Mouse (Mus musculus) neural tube, embryonic 12.5 days (tissue): ENCODE measurements around the gene Thap4. TPM values are rescaled to one million over a fixed set of nuclear protein-coding genes. Genes with fewer than 3 reads are reported as not detected.

Experiments used
- ATAC-seq: fragments of 200-750 bp; cut with Nextera tagmentation; 2 replicates; pipeline ENCODE4 v1.8.0; 2017; ENCODE audit warnings: low read depth, mild to moderate bottlenecking, moderate TSS enrichment, moderate library complexity; ENCODE audit not compliant: low FRiP score
- H3K27ac ChIP-seq: fragments of 300-500 bp; sonication (generic); 2 replicates; pipeline ENCODE4 v1.5.1; 2016
- H3K27me3 ChIP-seq: fragments of 300-500 bp; sonication (generic); replicated peaks from 2 replicates; pipeline ENCODE4 v1.6.1; 2016; ENCODE audit warnings: mild to moderate bottlenecking
- H3K36me3 ChIP-seq: fragments of 300-500 bp; sonication (generic); 2 replicates; pipeline ENCODE4 v1.6.1; 2016; ENCODE audit warnings: mild to moderate bottlenecking
- H3K4me1 ChIP-seq: fragments of 300-500 bp; sonication (generic); 2 replicates; pipeline ENCODE4 v1.6.1; 2016
- H3K4me2 ChIP-seq: fragments of 300-500 bp; sonication (generic); replicated peaks from 2 replicates; pipeline ENCODE4 v1.6.1; 2016; ENCODE audit warnings: mild to moderate bottlenecking
- H3K4me3 ChIP-seq: fragments of 300-500 bp; sonication (generic); 2 replicates; pipeline ENCODE4 v1.5.1; 2016
- H3K9ac ChIP-seq: fragments of 300-500 bp; sonication (generic); 2 replicates; pipeline ENCODE4 v1.6.1; 2016; ENCODE audit warnings: mild to moderate bottlenecking
- H3K9me3 ChIP-seq: fragments of 300-500 bp; sonication (generic); 2 replicates; pipeline ENCODE4 v1.6.1; 2016; ENCODE audit warnings: mild to moderate bottlenecking
- WGBS: fragments of 180-500 bp; shearing (Covaris S2); methylation state at CpG from one replicate; pipeline ENCODE4 v1.1.7; 2016; 5-methylcytosine and 5-hydroxymethylcytosine counted together
- polyA plus RNA-seq: library from polyadenylated mRNA; unstranded; fragments of >200 nt; fragmentation: Nextera tagmentation; extraction: Ambion mirVana; gene quantifications from 2 replicates; pipeline ENCODE4 v1.2.1, GENCODE M21; 2016

The Thap4 gene
- 36.0 and 36.7 TPM in 2 replicates for polyA plus RNA-seq

DNA sequence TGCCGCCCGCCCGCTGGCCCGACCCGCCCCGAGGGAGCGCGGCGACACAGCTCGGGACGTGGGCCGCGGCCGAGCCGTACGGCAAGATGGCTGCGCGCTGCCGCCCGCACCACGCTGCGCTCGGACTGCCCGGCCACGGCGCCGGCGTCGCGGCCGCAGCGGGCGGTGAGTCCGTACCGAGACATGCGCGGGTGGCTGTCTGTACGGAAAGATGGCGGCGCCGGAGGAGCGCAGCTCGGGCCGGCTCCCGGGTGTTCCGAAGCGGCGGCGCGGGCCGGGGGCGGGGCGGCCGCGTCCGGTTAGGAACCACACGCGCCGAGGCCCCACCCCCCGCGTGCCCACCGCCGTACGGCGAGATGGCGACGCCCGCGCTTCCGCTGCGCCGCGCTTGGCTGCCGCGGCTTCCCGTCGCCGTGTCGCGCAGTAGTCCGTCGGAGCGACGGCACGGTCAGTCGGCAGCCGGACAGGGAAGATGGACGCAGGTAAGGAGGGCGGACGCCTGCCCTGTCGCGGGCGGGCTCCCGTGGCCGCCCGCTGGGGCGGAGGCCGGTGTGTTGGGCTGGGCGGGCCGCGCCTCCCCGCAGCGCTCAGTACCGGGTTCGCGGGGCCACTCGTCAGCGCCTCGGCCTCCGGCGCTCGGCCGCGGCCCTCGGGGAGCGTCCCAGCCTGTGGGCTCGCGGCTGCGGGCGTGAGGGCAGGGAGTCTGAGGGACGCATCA, at the start of gene Thap4:
Thap4 (minus strand) TSS at position 292 of the 718 bp plus-strand sequence.
- H3K27me3 ChIP-seq, result no peaks in the 10 kb centered on the region
- peak; percentile 91 for ATAC-seq
- under 1% methylated on average over 108 of the region's 121 CpGs for WGBS
- H3K9me3 ChIP-seq, result no peaks in the 10 kb centered on the region
- peak within 1 kb of the TSS; percentile 89 for H3K9ac ChIP-seq
- H3K27ac ChIP-seq, result peak within 1 kb of the TSS; percentile 82
- peak within 1 kb of the TSS; percentile 91 for H3K4me2 ChIP-seq
- H3K4me3 ChIP-seq, result peak within 1 kb of the TSS; percentile 95
- H3K4me1 ChIP-seq, result peaks cover 18% of the 10 kb centered on the region
- peaks cover 10% of the 10 kb centered on the region for H3K36me3 ChIP-seq

DNA sequence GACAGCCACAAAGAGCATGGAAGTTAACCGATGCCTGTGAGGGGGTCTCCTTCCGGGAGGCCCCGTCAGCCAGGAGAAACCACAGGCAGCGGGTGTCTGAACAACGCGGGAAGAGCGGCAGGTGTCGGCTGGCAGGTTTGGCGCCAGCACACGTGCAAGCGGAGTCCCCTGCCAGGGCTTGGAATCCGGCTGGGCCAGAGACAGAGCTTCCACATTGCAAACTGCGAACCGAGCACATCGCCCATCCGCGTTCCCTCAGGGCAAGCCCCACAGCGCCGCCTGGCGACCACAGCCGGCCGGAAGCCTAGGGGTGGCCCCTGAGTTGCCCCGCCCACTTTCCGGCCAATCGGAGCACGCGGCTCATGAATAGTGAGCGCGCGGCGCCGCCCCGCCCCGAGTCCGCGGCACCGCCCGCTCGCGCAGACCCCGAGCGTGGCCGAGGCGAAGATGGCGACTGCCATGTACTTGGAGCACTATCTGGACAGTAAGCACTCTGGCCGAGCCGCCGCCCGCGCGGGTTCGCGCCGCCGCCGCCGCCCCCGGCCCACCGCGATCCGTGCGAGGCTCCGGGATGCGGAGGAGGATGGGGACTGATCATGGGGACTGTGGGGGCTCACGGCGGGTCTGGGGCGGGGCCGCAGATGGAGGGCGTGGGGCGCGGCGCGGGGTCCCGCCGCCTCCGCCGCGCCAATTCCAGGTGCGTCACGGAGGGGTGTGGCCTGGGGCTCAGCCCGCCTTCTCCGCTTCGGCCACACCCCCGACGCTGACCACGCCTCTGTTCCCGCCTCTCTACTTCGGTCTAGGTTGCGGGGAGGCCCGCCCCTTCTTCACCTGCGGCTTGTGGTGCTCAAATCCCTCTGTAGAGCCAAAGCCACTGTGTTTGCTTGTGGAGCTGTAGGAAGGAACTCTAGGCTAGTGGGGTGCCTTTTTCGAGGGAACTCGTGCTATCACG, 49.2 kb upstream of the Thap4 start, which contains the start of gene Ing5:
Ing5 (plus strand) TSS at position 410 of the 952 bp plus-strand sequence.
- no peaks in the 10 kb centered on the region for H3K9me3 ChIP-seq
- H3K9ac ChIP-seq, result peak within 1 kb of the TSS; percentile 84
- no peaks in the 10 kb centered on the region for H3K27me3 ChIP-seq
- H3K4me1 ChIP-seq, result peaks cover 19% of the 10 kb centered on the region
- peak; percentile 97 for ATAC-seq
- H3K36me3 ChIP-seq, result peaks cover 34% of the 10 kb centered on the region
- peak within 1 kb of the TSS; percentile 83 for H3K4me3 ChIP-seq
- H3K4me2 ChIP-seq, result peak within 1 kb of the TSS; percentile 83
- under 1% methylated on average over 91 of the region's 94 CpGs for WGBS
- peak within 1 kb of the TSS; percentile 92 for H3K27ac ChIP-seq

DNA sequence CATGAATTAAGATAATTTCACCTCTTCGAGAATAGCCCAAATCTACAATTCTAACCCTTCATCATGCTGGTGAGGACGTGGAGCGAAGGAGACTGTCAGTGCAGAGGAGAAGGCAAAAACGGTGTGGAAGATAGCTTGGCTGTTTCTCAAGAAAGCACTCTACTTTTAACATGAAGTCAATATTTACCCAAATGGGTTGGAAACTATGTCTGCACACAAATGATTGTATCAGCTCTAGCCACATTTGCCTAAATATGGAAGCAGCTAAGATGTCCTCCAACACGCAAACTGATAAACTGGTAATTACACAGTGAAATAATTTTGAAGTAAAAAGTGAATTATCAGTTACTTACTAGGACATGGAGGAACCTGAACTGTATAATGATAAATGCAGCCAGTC, 48.1 kb upstream of the Thap4 start:
- H3K4me1 ChIP-seq, result peaks cover 19% of the 10 kb centered on the region
- H3K4me2 ChIP-seq, result peak overlapping the region; percentile 83
- H3K27ac ChIP-seq, result no peak overlapping the region
- H3K9me3 ChIP-seq, result no peaks in the 10 kb centered on the region
- H3K36me3 ChIP-seq, result peaks cover 30% of the 10 kb centered on the region
- WGBS, result 87% methylated on average over 5 of the region's 5 CpGs
- ATAC-seq, result no peak
- no peaks in the 10 kb centered on the region for H3K27me3 ChIP-seq
- no peak overlapping the region for H3K9ac ChIP-seq
- H3K4me3 ChIP-seq, result no peak overlapping the region

DNA sequence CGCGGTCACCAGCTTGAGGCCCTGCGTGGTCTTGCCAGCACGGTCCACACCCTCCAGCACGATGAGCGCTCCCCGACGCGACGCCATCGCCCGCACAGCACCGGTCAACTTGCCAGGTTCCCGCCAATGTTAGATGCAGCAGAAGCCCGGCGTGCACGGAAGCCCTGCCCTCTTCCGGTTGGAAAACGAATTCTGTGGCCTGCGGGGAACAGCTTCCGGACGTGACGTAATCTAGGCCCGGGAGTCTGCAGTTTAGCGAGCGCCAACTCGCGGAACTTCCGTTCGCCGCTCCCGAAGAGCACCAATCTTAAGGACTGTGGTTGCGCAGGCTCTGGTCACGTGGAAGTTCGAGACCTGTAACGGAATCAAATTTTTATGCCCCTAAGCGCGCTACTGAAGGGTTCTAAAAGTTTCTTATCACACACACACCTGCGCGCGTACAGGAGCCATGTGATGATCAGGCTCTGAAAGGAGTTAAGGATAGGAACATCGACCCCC, 47.1 kb upstream of the Thap4 start, which contains the start of gene Dtymk:
Dtymk (minus strand) TSS at position 194 of the 498 bp plus-strand sequence.
- under 1% methylated on average over 42 of the region's 42 CpGs for WGBS

DNA sequence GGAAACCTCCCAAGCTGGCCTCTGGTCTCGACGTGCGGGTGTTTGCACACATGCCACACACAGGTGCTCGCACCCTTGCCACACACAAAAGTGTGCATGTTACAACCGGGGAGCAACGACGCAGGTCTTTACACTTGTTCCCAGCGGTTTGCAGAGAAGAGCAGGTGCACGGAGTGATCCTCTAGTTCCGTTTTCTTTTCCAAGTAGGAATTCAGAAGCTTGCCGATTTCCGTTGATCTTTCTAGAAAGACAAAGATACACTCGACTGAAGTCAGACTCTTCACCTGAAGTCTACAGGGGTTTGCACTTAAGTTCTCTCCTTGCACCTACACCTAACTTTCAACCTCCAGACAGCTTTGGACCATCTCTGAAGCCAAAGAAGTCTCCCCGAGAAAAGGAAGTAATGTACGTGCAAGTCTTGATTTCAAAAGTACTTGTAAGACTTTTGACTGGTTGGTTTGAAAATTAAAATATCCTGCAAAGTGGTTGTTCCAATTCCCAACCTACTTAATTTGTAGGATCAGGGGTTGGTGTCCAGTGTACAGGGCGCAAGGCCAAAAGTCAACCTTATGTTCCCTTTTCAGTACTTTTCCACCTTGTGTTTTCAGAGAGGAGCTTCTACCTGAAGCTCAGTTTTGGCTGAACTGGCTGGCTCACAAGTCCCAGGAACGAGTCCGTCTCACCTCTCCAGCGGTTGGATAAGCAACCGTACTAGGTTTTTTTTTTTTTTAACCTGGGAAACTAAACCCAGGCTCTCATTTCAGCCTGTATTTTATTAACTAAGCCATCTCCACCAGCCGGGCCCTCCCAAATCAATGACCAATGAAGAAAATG, 46.2 kb upstream of the Thap4 start:
- no peaks in the 10 kb centered on the region for H3K27me3 ChIP-seq
- H3K4me3 ChIP-seq, result peak overlapping the region; percentile 61
- 78% methylated on average over 21 of the region's 21 CpGs for WGBS
- peaks cover 18% of the 10 kb centered on the region for H3K36me3 ChIP-seq
- H3K9me3 ChIP-seq, result no peaks in the 10 kb centered on the region
- peak overlapping the region; percentile 68 for H3K4me2 ChIP-seq
- no peak overlapping the region for H3K27ac ChIP-seq
- H3K4me1 ChIP-seq, result peaks cover 19% of the 10 kb centered on the region
- peak overlapping the region; percentile 67 for H3K9ac ChIP-seq
- ATAC-seq, result no peak

More for the DNA sequence above, 47.1 kb upstream of the Thap4 start, which contains the start of gene Dtymk:
- Histone ChIP-seq H3K4me1 (peaks cover 19% of the 10 kb centered on the region), H3K4me3 (peak within 1 kb of the TSS; percentile 61), H3K4me2 (peak within 1 kb of the TSS; percentile 83), H3K27me3 (no peaks in the 10 kb centered on the region), H3K36me3 (peaks cover 27% of the 10 kb centered on the region), H3K27ac (peak within 1 kb of the TSS; percentile 7; the same call in 1 of the 2 replicates), H3K9ac (peak within 1 kb of the TSS; percentile 67), H3K9me3 (no peaks in the 10 kb centered on the region)
- ATAC-seq, result peak; percentile 55

DNA sequence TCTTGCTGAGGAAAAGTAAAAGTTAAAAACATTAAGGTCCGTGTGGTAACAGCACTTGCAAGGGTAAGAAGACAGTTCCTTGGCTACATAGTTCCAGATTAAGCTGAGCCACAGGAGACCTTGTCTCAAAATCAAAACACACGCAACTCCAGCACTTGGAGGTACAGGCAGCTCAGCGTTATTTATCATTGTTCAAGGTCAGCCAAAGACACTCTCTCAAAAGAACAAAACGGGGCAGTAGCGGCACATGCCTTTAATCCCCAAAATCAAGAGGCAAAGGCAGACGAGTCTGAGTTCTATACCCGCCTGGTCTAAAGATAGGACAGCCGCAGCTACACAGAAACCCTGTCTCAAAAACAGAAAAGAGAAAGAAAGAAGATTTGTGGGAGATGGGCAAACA, 41.2 kb upstream of the Thap4 start:
- H3K4me2 ChIP-seq, result no peak overlapping the region
- H3K27me3 ChIP-seq, result no peaks in the 10 kb centered on the region
- no peak overlapping the region for H3K9ac ChIP-seq
- no peak overlapping the region for H3K4me3 ChIP-seq
- 89% methylated on average over 8 of the region's 8 CpGs for WGBS
- H3K36me3 ChIP-seq, result peaks cover 58% of the 10 kb centered on the region
- H3K9me3 ChIP-seq, result no peaks in the 10 kb centered on the region
- peaks cover 2% of the 10 kb centered on the region; the same call in 1 of the 2 replicates for H3K4me1 ChIP-seq
- no peak for ATAC-seq
- H3K27ac ChIP-seq, result no peak overlapping the region

DNA sequence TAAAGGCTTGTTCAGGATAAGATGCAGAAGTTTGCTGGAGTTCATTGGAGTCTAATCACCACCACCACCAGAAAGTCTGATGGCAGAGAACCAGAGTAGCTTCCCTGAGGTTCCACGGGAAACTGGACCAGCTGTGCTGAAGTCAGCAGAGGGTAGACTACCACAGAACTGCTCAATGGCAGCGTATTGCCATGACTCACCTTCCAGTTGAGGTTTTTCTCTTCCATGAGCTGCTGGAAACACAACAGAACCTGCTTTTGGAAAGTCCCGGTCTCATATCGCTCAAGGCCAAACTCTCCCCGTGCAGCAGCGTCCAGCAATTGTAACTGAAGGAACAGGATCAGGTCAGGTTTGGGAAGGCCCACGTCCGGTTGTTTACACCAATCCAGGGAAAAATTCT, 39.9 kb upstream of the Thap4 start:
- 95% methylated on average over 8 of the region's 8 CpGs for WGBS
- Histone ChIP-seq H3K27me3 (no peaks in the 10 kb centered on the region), H3K4me2 (no peak overlapping the region), H3K27ac (no peak overlapping the region), H3K36me3 (peaks cover 68% of the 10 kb centered on the region), H3K4me3 (no peak overlapping the region), H3K9ac (no peak overlapping the region), H3K4me1 (no peaks in the 10 kb centered on the region), H3K9me3 (no peaks in the 10 kb centered on the region)
- no peak for ATAC-seq

DNA sequence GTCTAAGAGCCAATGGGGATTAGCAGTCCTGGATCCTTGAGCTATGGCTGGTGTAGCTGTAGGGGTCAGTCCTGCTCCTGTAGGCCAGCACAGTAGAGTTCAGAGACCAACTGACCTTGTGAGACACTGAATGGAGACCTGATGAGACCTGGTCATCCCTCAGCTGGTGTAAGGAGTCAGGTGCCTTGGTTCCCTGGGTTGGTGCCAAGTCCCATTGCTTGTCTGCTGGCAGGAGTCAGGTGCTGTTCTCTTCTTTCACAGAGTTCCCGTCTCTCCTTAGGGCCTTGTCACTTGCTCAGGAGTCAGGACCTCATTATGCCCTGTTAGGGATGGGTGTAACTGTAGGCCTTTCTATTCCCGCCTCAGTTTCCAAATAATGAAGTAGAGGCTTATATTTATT, 32.2 kb upstream of the Thap4 start:
- peaks cover 95% of the 10 kb centered on the region for H3K36me3 ChIP-seq
- no peak for ATAC-seq
- H3K27me3 ChIP-seq, result no peaks in the 10 kb centered on the region
- no peaks in the 10 kb centered on the region for H3K9me3 ChIP-seq
- no peak overlapping the region for H3K27ac ChIP-seq
- H3K4me1 ChIP-seq, result no peaks in the 10 kb centered on the region
- no peak overlapping the region for H3K9ac ChIP-seq
- H3K4me2 ChIP-seq, result no peak overlapping the region
- no peak overlapping the region for H3K4me3 ChIP-seq
- 93% methylated on average over 2 of the region's 2 CpGs for WGBS

DNA sequence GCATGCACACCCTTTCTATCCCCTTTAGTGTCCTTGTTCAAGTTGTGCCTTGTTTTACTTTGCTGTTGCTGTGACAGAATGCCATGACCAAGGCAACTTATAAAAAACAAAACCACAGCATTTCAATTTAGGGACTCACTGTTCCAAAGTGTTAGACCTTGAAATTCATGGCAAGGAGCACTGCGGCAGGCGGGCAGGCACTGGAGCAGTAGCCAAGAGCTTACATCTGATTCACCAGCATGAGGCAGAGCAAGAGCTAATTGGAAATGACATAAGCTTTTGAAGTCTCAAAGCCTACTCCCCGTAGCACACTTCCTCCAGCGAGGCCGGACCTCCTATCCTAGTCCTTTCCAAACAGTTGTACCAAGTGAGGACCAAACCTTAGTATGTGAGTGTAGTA, 22.0 kb upstream of the Thap4 start:
- H3K4me3 ChIP-seq, result no peak overlapping the region

DNA sequence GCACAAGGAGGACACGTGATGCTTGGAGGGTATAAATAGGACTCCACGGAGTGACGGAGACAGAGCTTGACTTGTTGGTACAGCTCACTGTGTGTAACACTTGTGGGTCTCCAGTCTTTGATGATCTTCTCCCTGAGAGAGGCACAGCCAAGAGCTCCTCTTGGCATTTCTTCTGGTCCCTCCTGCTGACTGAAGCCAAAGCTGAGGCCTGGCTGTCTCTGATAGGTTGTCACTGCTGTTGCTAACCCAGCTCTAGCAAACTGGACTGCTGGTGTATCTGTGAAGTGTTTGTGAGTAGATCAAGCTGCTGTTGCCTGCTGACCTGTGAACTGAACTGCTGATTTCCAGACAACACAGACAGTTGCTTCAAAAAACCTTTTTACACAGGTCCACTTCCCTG, 15.2 kb upstream of the Thap4 start:
- Histone ChIP-seq H3K36me3 (peaks cover 42% of the 10 kb centered on the region), H3K27me3 (no peaks in the 10 kb centered on the region), H3K9me3 (no peaks in the 10 kb centered on the region), H3K4me1 (no peaks in the 10 kb centered on the region), H3K27ac (no peak overlapping the region), H3K4me3 (no peak overlapping the region), H3K4me2 (no peak overlapping the region), H3K9ac (no peak overlapping the region)
- WGBS, result 97% methylated on average over 3 of the region's 3 CpGs
- ATAC-seq, result no peak

More for the DNA sequence above, 22.0 kb upstream of the Thap4 start:
- Histone ChIP-seq H3K9ac (no peak overlapping the region), H3K4me1 (no peaks in the 10 kb centered on the region), H3K36me3 (peaks cover 80% of the 10 kb centered on the region), H3K4me2 (no peak overlapping the region), H3K27me3 (no peaks in the 10 kb centered on the region), H3K27ac (no peak overlapping the region), H3K9me3 (no peaks in the 10 kb centered on the region)
- ATAC-seq, result no peak
- WGBS, result 92% methylated on average over 5 of the region's 5 CpGs

DNA sequence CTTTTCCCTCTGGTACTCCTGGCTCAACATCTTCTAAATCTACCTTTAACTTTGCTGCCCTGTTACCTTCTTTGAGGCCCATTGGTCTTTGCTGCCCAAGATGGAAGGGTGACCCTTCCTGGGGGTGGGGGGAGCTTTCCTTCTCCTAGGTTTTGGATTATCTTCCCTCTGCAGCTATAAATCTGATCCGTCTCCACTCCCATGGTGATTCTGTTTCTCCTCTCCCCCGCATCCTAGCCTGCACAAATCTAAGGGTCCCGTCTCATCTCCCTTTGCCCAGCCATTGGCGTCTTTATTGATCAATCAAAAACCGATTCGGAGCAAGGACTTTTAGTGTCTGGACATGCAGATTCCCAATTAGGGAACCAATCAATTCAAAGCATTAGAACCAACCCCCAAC, 12.9 kb upstream of the Thap4 start:
- no peak for ATAC-seq
- 95% methylated on average over 6 of the region's 6 CpGs for WGBS
- Histone ChIP-seq H3K4me3 (no peak overlapping the region), H3K4me2 (no peak overlapping the region), H3K27ac (no peak overlapping the region), H3K36me3 (peaks cover 20% of the 10 kb centered on the region), H3K4me1 (no peaks in the 10 kb centered on the region), H3K27me3 (no peaks in the 10 kb centered on the region), H3K9me3 (no peaks in the 10 kb centered on the region), H3K9ac (no peak overlapping the region)
